Mouse (Mus musculus) kidney, adult 18-20 months (tissue): ENCODE measurements around the gene Abca7.

ENCODE experiments used
- DNase-seq: peaks from one replicate; pipeline ENCODE4 v3.0.0; 2021

Gene Abca7

GRCm38 (mm10) chr10:79996272-79997033, at the start of gene Abca7:
TSS of gene Abca7 (plus strand) at chr10:79996494.
- peak; percentile 97 for DNase-seq

DNA sequence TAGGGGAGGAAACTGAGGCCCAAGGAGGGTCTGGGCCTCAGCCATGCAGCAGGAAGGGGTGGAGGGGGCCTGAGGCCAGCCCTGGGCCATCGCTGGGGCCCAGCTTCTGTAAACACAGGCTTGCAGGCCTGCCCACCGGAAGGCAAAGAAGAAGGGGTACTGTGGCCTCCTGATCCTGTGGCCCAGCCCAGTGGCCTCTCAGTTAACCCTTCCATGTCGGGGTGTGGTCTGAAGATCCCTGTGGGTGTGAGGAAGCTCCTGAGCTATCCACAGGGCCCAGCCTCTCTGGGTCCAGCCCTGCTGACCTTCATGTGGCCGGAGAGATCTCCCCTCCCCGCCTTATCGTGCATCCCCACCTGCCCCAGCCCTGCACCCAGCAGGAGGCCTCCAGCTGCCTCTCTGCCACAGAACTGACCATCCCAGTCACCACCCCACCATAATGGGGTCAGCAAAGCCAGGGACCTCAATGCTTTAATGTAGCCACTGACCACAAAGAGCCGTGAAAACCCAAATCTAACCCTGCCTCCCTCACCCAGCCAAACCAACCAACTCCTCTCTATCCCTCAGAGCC, 49.5 kb upstream of the Abca7 start:
- no peak for DNase-seq

GRCm38 (mm10) chr10:79947502-79947901, 48.8 kb upstream of the Abca7 start:
- no peak for DNase-seq

- no peak for DNase-seq
These were observed 46.4 kb upstream of the Abca7 start for GRCm38 (mm10) chr10:79949873-79950272.

GRCm38 (mm10) chr10:79950661-79951060, 45.6 kb upstream of the Abca7 start:
- DNase-seq: no peak

GRCm38 (mm10) chr10:79953946-79954345, 42.3 kb upstream of the Abca7 start:
- DNase-seq: peak; percentile 63

- no peak for DNase-seq
These were observed 40.6 kb upstream of the Abca7 start for GRCm38 (mm10) chr10:79955691-79956090.

DNA sequence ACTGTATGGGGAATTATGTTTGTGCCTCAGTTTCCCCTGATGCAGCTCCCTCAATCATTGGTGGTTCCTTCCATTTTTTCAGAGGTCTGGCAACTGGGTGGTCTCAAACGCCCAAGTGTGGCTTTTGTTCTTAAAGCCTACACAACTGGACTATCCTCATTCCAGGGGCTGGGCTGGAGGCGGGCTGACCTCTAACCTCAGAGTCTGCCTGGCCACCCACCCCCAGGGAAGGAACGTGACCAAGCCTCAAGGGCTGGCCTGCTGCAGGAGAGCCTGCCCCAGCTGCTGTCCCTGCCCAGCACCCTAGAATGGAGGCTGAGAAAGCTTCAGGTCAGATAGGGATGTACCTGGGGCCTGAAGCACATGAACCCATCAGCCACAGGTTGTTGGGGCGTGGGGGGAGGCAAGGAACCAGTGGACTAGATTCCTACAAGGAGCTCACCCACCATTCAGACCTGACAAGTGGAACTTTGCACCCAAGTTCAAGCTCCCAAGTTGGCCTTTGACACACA, 39.6 kb upstream of the Abca7 start:
- DNase-seq: no peak

DNA sequence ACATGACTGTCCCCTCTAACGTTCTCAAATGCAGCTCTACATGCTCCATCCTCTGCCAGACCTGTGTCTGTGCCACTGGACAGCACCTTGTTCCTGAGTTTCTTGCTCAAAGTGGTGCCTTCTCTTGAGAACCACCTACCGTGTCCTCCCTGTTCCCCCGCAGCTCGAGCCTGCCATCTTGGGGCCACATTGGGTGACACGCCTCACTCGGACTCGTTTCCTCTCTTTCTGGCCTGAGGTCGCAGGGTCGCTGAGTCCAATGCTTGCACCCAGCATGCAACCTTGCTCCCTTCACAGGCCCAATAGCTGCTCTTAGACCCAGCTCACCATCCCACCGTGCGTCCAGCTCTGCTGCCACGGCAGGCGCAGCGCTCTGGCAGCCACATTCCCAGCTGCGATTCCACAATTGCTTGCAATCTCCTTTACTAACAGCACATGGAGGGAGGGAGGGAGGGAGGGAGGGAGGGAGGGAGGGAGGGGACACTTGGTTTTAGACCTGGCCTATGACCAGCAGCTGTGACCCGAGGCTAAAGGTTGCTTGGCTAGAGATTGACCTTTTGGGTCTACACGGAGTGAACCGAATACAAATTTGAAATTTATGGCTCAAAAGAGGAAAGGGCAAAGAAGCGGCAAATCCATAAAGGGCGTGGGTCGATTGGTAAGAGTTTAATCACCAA, 38.0 kb upstream of the Abca7 start:
- peak; percentile 91 for DNase-seq

DNA sequence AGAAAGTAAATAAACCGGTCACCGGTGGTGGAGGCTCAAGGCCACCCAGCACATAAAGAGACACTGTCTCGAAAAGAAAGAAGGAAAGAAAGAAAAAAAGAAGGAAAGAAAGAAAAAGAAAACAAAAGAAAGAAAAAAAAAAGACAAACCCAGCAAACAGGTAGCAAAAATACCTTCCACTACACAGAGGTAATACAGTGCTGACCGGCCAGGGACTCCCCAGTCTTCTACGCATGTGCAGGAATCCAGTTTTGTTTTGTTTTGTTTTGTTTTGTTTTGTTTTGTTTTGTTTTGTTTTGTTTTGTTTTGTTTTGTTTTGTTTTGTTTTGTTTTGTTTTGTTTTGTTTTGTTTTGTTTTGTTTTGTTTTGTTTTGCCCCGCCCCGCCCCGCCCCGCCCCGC, 36.9 kb upstream of the Abca7 start:
- peak; percentile 55 for DNase-seq

GRCm38 (mm10) chr10:79959847-79960601, 36.3 kb upstream of the Abca7 start, which contains the start of gene Wdr18:
TSS of gene Wdr18 (plus strand) at chr10:79960152.
- peak; percentile 99 for DNase-seq

DNA sequence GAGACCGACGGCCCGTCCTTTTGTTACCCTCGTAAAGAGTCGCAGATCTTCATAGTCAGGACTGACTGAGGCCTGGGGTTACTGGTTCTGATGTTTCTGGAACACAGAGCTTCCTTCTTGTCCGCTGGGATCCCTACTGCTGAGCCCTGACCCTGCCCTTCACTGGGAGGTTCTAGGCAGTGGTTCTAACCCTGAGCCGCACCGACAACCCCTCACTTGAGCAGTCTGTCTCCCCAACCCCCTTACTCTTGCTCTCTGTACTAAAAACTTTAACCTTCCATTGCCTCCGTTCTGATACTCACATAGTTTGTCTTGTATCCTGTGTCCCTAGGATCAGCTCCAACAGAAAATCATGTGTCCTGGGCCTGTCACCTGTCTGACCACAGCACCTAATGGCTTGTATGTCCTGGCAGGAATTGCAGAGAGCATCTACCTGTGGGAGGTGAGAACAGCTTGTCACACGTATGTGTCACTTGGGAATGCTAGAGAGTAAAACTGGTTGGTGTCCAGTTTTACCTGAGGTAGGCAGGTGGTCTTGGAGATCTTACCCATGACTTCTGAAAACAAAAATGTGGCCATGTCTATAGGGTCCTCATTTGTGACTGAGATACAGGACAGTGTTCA, 35.5 kb upstream of the Abca7 start:
- DNase-seq: no peak

GRCm38 (mm10) chr10:79964727-79965126, 31.6 kb upstream of the Abca7 start:
- no peak for DNase-seq

DNA sequence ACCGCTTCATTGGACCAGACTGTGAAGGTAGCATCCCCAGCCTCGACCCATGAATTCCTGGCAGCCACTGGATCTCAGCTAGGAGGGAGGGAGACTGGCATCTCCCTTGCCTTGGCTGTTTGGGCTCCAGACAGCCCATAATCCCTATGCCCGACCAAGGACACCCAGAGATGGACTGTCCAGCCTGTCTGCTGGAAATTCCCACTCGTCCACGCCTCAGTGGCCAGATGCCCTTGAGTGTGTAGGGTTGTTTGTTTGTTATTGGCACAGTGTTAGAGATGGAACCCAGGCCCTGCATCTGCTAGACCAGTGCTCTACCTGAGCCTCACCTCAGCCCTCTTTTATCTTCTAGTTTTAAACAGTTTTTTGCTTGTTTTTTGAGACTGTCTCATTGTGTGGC, 31.0 kb upstream of the Abca7 start:
- no peak for DNase-seq

GRCm38 (mm10) chr10:79966886-79967400, 29.4 kb upstream of the Abca7 start:
- DNase-seq: peak; percentile 81

DNA sequence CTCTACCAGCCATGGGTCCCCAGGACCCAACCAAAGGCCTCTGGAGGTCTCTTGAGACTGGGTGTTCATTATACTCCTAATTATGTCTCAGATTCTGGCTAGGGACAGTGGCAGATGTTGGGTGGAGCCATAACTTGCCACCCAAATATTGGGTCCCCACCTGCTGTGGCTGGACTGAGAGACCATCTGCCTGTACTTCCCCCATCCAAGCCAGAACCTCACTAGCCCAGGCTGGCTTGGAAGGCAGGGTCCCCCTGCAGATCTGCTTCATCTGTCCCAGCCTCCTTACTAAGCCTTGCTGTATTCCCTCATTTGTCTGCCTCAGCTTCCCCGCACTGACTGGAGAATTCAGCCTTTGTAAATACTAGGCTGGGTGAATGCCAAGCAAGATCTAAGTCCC, 28.1 kb upstream of the Abca7 start:
- no peak for DNase-seq

GRCm38 (mm10) chr10:79969124-79969568, 27.1 kb upstream of the Abca7 start:
- DNase-seq: peak; percentile 62

DNA sequence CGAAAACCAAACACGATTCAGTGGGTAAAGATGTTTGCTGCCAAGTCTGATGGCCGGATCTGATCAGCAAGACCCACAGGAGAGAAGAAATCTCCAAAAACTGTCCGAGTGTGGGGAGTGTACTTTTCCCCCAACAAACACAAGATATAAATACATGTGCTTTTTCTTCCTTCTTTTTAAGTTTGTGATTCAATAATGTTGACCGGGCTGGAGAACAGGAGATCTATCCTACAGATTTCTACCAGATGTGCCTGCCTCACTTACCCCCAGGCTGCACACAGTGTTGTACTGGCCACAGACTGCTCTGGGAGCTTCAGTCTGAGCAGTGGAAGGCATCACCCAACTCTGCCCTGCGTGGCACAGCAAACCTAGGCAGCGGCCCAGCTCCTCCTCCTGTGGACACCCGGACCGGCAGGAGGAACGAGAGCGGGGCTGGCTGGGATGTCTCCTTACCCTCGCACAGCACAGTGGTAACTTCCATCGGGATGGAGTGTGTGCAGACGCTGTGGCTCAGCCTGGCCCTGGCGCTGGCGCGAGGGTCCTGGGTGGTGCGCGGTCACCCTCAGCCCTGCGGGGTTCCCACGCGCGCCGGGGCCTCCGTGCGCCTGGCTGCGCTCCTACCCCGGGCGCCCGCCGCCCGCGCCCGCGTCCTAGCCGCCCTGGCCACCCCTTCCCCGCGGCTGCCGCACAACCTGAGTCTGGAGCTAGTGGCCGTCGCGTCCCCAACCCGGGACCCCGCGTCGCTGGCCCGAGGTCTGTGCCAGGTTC, 25.7 kb upstream of the Abca7 start, which contains the start of gene Grin3b:
Gene Grin3b, plus strand, starts transcription at position 301 of the 768 bp plus-strand sequence.
- DNase-seq: no peak

DNA sequence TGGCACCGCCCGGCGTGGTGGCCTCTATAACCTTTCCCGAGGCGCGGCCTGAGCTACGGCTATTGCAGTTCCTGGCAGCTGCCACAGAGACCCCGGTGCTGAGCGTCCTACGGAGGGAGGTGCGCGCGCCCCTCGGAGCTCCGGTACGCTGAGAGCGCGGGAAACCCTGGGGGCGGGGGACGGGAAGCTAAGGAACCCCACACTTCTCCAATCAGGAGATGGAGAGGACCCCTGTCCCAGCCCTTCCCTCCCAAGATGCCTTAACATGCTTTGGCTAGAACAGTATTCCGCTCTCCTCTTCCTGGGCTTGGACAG, 25.2 kb upstream of the Abca7 start:
- no peak for DNase-seq

- DNase-seq: peak; percentile 51
These were observed 23.5 kb upstream of the Abca7 start for GRCm38 (mm10) chr10:79972831-79973230.

DNA sequence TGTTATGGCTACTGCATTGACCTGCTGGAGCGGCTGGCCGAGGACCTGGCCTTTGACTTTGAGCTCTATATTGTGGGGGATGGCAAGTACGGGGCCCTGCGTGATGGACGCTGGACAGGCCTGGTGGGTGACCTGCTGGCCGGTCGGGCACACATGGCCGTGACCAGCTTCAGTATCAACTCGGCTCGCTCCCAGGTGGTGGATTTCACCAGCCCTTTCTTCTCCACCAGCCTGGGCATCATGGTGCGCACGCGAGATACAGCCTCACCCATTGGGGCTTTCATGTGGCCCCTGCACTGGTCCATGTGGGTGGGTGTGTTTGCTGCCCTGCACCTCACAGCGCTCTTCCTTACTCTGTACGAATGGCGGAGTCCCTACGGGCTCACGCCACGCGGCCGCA, 22.2 kb upstream of the Abca7 start:
- no peak for DNase-seq

DNA sequence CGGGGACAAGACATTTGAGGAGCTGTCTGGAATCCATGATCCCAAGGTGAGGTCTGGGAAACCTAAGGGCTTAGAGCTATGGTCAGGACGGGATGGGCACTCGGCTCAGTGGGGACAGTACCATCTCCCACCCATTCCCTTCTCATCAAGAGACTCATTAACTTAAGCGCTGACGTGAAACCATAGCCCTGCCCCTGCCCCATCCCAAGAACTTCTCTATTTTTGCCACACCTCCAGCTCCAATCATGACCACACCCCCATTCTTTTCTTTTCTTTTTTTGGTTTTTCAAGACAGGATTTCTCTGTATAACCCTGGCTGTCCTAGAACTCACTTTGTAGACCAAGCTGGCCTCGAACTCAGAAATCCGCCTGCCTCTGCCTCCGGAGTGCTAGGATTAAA, 21.6 kb upstream of the Abca7 start:
- no peak for DNase-seq
